Mouse (Mus musculus): ENCODE data around the gene Wdr91.

Wdr91 gene

DNA sequence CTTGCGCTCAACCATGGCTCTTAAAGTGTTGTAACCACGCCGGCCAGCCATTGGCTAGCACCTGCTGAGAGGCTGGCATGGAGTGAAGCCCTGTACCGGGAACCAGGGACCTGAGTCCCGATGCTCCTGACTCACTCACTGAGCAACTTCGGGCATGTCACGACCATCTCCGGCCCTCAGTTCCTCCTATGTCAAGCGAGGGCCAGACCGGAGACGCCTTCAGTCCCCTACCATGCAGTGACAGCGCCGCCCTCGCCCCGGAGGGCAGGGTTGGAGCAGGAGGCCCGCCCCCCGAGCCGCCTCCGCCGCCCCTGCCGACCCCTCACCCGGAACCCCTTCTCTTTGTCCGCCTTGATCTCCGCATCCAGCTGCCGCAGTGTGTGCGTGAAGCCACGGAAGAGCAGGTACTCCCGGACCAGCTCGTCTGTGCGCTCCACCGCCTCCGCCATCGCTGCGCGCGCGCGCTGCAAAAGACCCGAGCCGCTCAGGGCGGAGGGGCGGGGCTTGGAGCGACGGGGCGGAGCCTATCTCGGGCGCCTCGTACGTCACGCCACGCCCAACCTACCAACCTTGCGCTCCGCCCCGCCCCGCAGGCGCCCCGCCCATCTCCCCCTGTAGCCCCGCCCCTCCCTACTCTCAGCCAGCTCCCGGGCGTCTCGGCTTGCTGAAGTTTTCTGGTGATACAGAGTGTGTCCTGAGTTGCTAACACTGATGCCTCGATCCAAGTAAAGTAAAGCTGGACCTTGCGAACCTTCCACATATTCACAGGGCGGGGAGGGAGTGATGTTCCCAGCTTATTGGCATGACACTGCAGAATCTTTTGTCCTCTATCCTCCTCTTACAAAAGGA is at the start of gene Wdr91:
Wdr91 (minus strand) TSS at position 506 of the 849 bp plus-strand sequence.
- DNase-seq (ENCODE audit: low read depth, low spot score): peak; percentile 94

DNA sequence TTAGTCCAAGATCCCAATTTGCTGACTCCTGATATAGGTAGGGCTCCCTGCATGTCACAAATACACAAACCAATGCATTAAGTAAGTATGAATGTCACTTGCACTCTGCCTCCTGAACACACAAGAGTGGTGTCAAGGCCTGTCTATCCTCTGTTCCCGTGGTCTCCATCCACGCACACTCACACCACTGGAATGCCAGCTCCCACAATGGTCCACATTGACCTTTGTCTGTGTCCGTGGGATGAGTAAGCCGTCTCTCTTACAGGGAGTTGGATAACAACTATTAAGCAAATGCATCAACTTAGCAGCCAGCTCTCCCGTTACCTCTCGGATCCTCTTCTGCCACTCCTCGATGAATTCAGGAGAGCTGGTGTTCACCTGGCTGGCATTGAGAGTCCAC is 48.5 kb upstream of the Wdr91 start:
- no peak for DNase-seq (ENCODE audit: low read depth, low spot score)

DNA sequence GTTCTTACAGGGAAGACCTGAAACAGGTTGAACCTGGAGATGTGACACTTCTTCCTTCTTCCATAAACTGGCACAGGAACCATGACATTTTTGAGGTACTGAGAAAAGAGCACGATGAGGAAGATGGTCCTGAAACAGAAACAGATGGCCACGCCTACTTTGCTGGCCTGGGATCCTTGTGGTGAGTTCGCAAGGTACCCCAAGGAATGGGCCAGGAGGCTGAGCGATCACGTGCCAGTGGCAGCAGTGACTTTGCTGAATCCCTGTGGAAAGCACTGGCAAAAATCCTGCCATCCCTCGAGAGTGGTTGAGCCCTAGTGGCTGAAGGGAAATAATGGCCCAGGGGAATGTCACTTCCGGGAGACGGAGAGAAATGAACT is 45.2 kb upstream of the Wdr91 start:
- DNase-seq (ENCODE audit: low read depth, low spot score): no peak

DNA sequence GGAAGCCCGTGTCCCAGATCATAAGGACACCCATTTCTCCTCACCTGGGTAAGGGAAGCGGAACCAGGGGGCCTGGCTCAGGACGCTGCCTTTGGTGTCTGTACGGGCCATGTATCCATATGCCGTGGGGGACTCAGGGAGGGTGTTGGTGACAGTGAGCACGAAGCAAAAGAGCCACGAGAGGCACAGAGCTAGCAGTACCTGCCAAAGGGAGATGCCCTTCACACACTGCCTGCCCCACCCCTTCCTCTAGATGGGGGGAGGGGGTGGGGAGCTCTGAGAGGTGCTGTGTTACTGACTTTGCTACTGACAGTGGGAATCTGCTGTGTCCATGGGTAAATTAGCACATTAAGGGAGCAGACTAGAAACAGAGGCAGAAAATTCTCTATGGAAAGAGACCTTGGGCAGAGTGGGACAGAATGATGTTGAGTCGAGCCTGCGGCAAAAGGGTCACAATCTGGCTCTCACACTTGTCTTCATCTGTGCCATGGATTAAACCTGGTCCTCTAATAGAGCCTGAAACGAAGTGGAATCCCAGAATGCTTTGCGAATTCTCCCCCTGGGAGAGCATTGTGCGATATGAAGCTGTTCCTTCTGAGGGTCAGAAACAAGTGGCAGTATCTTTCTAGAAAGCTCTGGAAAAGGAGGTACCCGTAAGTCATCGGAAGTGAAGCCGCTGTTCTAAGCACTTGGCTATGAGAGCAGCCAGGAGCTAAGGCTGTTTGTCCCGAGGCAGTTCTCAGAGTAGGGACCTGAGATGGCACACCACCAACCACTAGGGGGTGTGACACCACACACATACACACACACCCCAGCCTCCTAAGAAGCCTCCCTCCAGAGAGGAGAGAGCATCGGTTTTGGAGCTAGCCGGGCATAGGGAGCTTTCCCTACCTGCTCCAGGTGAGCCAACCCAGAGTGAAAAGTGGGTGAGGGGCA is 44.5 kb upstream of the Wdr91 start:
- DNase-seq (ENCODE audit: low read depth, low spot score): peak; percentile 57

DNA sequence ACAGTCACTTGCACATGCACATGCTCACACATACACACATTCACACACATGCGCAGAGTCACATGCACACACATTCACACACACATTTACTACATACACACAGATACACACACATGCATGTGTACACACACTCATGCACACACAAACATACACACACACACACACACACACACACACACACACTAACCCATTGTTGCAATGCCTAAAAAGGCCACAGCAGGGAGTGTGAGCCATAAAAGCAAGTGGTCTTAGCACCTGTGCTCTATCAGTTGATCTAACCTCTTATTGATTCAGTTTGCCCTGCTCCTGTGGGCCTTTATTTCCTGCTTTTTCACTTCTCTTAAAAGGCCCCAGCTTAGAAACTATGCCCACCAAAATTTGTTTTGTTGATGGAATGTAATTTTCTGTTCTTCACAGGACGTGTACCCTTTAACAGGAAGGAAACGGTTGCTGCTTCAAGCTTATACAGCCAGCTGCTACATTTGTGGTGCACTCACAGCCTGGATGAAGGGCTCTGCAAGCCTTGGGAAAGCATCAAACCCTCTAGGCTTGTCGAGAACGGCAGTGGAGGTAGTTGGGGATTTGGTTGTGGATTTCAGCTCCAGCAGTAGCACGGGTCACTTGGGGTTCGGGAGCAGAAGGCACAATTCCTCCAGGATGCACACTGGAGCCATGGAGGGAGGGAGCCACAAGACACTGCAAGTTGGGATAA is 41.4 kb upstream of the Wdr91 start:
- DNase-seq (ENCODE audit: low read depth, low spot score): no peak

DNA sequence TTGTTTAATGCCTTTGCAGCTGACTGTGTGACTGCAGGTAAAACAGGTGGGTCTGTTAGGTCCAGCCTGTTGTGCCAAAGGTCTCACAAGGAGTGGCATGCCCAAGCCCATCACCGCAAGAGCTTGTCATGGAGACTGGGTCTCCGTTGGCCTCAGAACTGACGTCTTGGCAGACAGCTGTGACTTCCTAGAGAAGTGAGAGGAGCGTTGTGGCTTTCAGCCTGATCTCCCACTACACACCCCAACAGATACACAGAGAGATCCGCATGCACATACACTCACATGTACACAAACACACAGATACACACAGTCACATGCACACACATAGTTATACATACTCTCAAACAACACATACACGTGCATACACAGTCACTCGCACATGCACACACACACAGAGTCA is 40.8 kb upstream of the Wdr91 start:
- DNase-seq (ENCODE audit: low read depth, low spot score): no peak

DNA sequence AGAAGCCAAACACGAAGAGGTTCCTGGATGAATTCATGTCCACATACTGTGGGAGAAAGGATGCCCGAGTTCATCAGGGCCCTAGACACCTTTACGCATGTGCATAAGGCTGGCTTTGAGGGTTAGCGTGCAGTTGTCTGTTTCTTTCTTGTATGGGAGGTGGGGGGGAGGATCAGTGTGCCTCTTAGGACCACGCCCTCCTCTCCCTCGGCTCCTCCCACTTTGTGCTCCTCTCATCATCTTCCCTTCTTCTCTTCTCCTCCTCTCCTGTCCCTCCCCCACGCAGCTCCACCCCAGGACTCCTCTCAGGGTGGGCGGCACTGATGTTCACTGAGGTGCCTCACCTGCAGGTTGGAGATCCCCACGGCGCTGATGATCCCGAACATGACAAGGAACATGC is 37.8 kb upstream of the Wdr91 start:
- DNase-seq (ENCODE audit: low read depth, low spot score): peak; percentile 58

DNA sequence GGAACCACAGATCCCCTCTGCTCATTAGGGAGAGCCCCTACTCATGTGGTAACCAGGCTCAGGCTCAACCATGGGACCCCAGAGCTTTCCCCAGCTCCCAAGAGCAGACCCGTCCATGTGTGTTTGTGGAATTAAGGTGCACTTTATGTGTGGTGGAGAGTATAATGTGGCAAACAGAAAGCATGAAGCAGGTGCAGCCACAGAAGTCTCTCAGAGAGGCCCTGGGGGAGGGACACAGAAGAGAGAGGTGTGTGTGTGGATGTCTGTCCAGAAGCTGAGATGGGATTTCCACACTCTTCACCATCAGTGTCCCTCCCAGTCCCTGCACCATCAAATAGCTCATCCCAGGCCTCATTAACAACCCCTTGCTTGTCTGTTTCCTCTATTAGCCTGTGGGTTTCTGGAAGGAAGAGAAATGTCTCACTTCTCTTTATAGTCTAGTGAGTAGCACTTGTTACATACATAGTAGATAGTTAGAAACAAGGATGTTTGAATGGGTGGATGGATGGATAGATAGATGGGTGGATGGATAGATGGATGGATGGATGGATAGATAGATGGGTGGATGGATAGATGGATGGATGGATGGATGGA is 35.9 kb upstream of the Wdr91 start:
- DNase-seq (ENCODE audit: low read depth, low spot score): no peak

DNA sequence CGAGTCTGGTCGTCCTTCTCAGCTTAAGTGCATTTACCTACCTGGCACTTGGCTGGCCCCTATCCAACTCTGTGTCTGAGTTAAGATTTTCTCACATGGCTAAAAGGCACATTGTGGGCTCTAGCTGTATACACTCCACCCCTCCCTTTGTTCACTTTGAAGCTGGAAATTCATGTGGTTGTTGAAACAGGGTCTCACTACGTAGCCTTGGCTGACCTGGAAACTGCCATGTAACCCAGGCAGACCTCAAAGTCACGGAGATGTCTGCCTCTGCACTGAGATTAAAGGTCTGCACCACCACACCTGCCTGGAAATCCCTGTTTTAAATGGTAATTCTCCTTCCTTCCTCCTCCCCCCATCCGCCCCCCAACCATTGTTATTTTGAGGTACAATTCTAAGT is 32.8 kb upstream of the Wdr91 start:
- DNase-seq (ENCODE audit: low read depth, low spot score): no peak

DNA sequence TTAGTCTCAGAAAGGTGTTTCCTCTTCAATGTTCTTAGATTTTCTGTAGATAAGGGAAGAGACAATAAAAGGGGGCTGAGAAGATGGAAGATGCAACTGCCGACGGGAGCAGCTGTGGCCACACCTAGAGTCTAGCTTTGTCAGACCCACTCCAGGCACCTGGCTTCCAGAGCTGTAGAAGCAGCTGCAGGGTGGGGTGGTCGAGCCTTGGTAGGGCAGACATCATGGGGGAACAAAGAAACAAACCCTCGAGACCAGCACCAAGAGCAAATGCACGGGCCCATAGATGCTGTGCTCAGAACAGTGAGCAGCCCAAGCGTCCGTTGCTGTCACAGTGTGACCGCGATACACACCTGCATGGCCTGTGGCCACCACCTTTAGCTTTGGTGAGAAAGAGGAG is 31.8 kb upstream of the Wdr91 start:
- DNase-seq (ENCODE audit: low read depth, low spot score): no peak

DNA sequence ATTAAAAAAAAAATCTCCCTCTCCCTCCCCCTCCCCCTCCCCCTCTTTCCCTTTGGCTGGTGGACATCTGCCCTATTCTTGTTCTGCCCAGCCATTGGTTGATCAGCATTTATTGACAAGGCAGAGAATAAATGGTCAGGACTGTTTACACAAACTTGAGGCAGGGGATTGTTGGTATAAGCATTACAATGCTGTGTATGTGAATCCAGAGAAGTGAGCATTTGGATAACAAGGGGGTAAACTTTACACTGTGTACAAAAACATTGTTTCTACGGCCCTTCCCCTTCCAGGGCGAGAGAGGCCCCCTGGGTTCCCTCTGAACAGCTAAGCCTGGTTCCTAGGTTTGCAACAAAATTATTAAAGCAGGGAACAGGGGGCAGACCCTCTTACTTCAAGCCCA is 30.8 kb upstream of the Wdr91 start:
- no peak for DNase-seq (ENCODE audit: low read depth, low spot score)

DNA sequence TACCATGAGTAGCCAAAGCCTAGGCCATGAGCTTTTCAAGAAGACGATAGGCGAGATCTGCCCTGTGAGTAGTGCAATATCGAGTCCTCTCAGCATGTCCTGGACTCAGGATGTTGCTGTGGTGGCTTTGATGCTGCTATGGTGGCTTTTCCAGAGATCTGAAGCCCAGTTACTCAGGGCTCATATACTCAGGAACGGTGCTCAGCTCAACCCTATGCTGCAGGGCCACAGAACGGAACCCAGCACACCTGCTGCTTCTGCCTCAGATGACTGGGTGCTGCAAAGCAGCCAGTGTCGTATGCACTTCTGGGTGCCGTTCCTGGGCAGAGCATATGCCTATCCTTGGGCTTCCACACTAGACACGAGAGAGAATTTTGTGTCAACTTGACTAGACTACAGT is 28.8 kb upstream of the Wdr91 start:
- DNase-seq (ENCODE audit: low read depth, low spot score): no peak

DNA sequence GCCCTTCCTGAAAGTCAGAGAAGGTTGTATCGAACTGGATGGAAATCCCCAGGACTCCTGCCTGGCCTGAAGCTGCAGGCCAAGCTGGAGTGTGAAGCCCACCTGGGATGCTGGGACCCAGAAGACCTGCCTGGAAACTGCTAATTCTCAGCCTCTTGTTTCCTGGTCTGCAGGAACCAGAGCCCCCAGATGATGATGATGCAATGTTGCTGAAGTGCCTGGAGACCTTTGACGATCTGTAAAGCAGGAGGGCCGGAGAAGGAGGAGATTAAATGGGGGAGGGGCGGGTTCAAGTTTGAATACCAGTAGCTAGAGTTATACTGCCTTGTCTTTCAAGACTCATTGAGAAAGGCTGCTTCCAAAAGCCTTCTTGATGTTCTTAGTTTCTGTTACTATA is 28.3 kb upstream of the Wdr91 start:
- no peak for DNase-seq (ENCODE audit: low read depth, low spot score)

DNA sequence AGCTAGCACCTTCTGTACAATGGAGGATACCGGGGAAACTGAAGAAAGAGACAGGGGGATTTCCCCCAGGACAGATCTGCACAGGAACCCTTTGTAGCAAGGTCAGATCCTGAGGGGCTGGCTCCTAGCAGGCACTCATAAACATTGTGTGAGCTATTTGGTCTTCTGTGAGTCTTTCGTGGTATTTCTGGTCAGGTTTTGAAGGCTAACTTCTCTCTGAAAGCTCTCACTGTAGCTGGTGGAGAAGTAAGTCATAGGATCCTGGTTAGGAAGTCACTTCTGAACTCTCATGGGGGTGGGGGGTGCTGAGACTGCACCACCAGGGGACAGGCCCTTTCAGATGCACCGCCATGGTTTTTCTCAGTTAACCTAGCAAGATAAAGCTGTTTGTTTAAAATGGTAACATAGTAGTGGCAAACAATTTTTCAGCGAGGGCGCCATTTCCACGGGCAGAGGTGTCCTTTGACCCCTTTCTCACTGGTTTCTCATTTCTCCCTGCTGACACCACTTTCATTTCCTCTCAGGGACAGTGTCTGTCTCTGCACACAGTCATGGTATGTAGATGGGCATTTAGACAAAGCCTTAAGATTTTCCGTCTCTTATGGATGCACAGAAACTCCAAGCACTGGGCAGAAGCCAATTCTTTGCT is 27.7 kb upstream of the Wdr91 start:
- no peak for DNase-seq (ENCODE audit: low read depth, low spot score)

DNA sequence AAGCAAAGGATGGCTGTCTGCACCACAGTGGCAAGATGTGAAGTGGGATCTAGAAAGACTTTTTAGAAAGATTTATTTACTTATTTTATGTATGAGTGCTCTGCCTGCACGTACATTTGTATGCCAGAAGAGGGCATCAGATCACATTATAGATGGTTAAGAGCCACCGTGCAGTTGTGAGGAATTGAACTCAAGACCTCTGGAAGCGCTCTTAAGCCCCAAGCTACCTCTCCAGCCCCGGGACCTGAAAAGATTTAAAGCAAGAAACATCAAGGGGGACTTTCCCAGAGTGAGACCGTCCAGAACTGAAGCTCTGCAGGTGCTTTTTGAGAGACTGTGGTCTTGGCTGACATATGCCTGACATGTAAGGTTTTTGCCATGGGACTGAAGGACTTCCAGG is 26.1 kb upstream of the Wdr91 start:
- DNase-seq (ENCODE audit: low read depth, low spot score): no peak

DNA sequence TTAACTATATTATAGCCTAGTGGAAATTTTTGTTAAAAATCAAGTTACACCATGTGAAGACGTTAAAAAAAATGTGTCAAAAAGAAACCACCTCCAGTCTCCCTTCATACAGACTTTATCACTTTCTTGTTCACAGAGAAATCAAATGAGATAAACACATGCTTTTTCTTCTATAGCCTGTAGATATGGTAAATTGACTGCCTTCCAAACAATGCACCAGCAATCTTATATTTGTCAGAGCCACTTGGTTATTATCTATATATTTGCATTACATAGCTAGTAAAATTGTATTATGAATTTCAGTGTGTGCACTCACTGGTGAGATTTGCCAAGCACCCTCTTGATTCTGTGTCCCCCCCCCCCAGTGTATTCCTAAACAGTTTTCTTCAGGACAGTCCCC is 22.0 kb upstream of the Wdr91 start:
- DNase-seq (ENCODE audit: low read depth, low spot score): no peak

DNA sequence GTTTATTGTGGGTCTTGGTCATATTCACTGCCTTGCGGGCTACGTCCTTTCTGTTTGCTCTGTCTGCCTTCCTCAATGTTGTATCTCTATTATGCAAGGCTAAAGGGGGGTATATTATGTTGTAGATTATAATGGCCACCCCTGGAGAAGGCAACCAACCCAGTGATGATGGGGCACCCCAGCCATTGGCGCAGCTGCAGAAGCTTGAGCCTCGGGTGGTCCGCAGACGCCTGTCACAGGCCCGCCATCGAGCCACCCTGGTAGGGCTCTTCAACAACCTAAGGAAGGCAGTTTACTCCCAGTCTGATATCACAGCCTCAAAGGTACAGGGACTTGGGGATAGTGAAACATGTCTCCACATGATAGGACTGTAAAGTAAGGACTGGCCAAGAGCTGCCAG is 16.9 kb upstream of the Wdr91 start:
- DNase-seq (ENCODE audit: low read depth, low spot score): no peak

DNA sequence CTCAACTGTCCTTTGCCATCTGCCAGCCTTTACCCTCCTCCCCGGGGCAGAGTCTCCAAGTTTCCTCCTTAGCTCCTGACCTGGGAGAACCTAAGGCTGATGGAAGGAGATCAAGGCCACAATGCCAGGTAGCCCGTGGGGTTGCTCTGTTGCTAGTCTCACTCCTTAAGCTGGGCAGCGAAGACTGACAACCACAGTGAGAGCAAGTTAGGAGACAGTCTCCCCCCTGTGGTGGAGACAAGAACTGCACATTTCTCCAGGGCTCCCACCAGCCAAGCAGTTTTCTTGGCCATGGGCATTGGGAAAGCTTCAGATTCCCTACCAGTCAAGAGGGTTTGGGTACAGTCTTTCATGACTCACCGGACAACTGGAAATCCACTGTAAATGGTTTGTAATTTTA is 16.5 kb upstream of the Wdr91 start:
- DNase-seq (ENCODE audit: low read depth, low spot score): peak; percentile 74

DNA sequence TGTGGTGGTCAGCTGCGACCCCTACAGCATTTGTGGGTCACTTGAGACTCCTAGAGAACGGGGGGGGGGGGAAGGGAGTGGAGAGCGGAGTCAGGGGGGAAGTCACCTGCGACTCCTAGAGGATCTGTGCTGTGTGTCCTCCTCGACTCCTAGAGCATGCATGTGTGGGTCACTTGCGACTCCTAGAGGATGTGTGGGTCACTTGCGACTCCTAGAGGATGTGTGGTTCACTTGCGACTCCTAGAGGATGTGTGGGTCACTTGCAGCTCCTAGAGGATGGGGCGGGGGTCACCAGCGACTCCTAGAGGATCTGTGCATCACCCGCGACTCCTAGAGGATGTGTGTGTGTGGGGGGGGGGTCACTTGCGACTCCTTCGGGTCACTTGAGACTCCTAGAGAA is 11.3 kb upstream of the Wdr91 start:
- peak; percentile 76 for DNase-seq (ENCODE audit: low read depth, low spot score)

DNA sequence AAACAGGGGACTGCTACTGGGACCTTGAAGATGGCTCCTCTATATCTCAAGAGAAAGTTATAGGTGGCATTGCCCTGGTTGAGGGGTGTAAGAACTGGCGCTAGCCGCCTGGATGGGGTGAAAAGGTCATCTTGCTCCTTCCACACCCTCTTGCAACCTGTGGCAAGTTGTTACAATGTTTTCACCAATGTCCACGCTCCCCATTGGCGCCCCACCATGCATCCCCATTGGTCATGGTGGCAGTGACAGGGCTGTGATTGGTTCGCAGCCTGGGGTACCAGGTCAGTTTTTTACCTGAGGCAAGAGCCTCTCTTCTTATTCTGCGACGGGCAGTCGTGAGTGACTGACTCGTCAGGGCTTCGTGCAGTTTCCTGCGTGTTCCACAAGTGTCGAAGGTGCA is 10.0 kb upstream of the Wdr91 start:
- no peak for DNase-seq (ENCODE audit: low read depth, low spot score)

DNA sequence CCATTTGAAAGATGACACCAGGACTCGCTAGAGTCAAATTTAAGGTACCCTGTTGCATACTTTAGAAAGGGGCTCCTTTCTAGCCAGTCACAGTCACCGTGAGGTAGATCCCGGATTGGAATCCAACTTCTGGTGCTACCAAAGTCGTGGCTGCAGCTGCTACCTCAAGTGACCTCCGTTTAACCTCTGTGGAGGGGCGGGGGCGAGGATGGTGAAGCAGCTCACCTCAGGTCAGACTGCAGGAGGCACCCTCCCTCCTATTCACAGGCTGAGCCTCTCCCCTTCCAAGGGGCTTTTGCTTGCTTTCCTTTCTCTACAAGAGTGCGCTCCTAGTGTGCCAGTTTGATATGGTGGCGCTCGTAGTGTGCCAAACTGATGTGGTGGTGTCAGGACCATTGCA is 9.3 kb upstream of the Wdr91 start, which contains the start of gene Stra8:
Stra8 (plus strand) TSS at position 208 of the 400 bp plus-strand sequence.
- no peak for DNase-seq (ENCODE audit: low read depth, low spot score)
